Mouse (Mus musculus): ENCODE data around the gene Exoc6b. TPM values are rescaled to one million over a fixed set of nuclear protein-coding genes. Genes with fewer than 3 reads are reported as not detected.

Exoc6b gene
- polyA plus RNA-seq, 1 experiment from 2014 or later = 27.6 TPM

GRCm38 (mm10) chr6:85017011-85017410 is 52.3 kb downstream of the Exoc6b start:
- ATAC-seq (replicated peaks; ENCODE audit: low FRiP score, low TSS enrichment, low read depth) = no peak
- H3K4me3 ChIP-seq (ENCODE audit: low read depth, low read length) = no peak overlapping the region
- H3K9ac ChIP-seq (ENCODE audit: low read length) = no peak overlapping the region
- H3K27me3 ChIP-seq (replicated peaks; ENCODE audit: control insufficient read depth, insufficient read depth, low read length) = no peaks in the 10 kb centered on the region
- no peaks in the 10 kb centered on the region for H3K36me3 ChIP-seq (ENCODE audit: control insufficient read depth, insufficient read depth, low read length)
- DNase-seq (ENCODE audit: low spot score) = no peak
- no peak overlapping the region for H3K4me2 ChIP-seq (ENCODE audit: low read length)
- 30% methylated on average over 2 of the region's 2 CpGs for WGBS
- H3K27ac ChIP-seq (ENCODE audit: low read depth) = no peak overlapping the region
- H3K9me3 ChIP-seq (ENCODE audit: control insufficient read depth, low read length) = no peaks in the 10 kb centered on the region
- H3K4me1 ChIP-seq (replicated peaks; ENCODE audit: control insufficient read depth, insufficient read depth, low read length) = no peaks in the 10 kb centered on the region

- Histone ChIP-seq H3K4me1 (replicated peaks; ENCODE audit: control insufficient read depth, insufficient read depth, low read length) (no peaks in the 10 kb centered on the region), H3K27me3 (replicated peaks; ENCODE audit: control insufficient read depth, insufficient read depth, low read length) (no peaks in the 10 kb centered on the region), H3K9me3 (ENCODE audit: control insufficient read depth, low read length) (no peaks in the 10 kb centered on the region), H3K9ac (ENCODE audit: low read length) (no peak overlapping the region), H3K27ac (ENCODE audit: low read depth) (no peak overlapping the region), H3K4me3 (ENCODE audit: low read depth, low read length) (no peak overlapping the region), H3K4me2 (ENCODE audit: low read length) (no peak overlapping the region), H3K36me3 (ENCODE audit: control insufficient read depth, insufficient read depth, low read length) (no peaks in the 10 kb centered on the region)
- whole genome bisulfite sequencing = 93% methylated on average over 2 of the region's 2 CpGs
- DNase-seq (ENCODE audit: low spot score) (no peak), ATAC-seq (replicated peaks; ENCODE audit: low FRiP score, low TSS enrichment, low read depth) (no peak)
These were observed 55.4 kb downstream of the Exoc6b start for GRCm38 (mm10) chr6:85013906-85014305.

- ATAC-seq (replicated peaks; ENCODE audit: low FRiP score, low TSS enrichment, low read depth) (no peak), DNase-seq (ENCODE audit: low spot score) (no peak)
- WGBS = 77% methylated on average over 2 of the region's 2 CpGs
- Histone ChIP-seq H3K4me1 (replicated peaks; ENCODE audit: control insufficient read depth, insufficient read depth, low read length) (no peaks in the 10 kb centered on the region), H3K36me3 (ENCODE audit: control insufficient read depth, insufficient read depth, low read length) (no peaks in the 10 kb centered on the region), H3K9ac (ENCODE audit: low read length) (no peak overlapping the region), H3K4me2 (ENCODE audit: low read length) (no peak overlapping the region), H3K27ac (ENCODE audit: low read depth) (no peak overlapping the region), H3K27me3 (replicated peaks; ENCODE audit: control insufficient read depth, insufficient read depth, low read length) (no peaks in the 10 kb centered on the region), H3K9me3 (ENCODE audit: control insufficient read depth, low read length) (no peaks in the 10 kb centered on the region), H3K4me3 (ENCODE audit: low read depth, low read length) (no peak overlapping the region)
These were observed 58.9 kb downstream of the Exoc6b start for GRCm38 (mm10) chr6:85010397-85010796.

GRCm38 (mm10) chr6:84995418-84995817 is 73.9 kb downstream of the Exoc6b start:
- H3K9ac ChIP-seq (ENCODE audit: low read length) = no peak overlapping the region
- H3K36me3 ChIP-seq (ENCODE audit: control insufficient read depth, insufficient read depth, low read length) = no peaks in the 10 kb centered on the region
- no peaks in the 10 kb centered on the region for H3K27me3 ChIP-seq (replicated peaks; ENCODE audit: control insufficient read depth, insufficient read depth, low read length)
- DNase-seq (ENCODE audit: low spot score) (no peak), ATAC-seq (replicated peaks; ENCODE audit: low FRiP score, low TSS enrichment, low read depth) (no peak)
- H3K27ac ChIP-seq (ENCODE audit: low read depth) = no peak overlapping the region
- no peaks in the 10 kb centered on the region for H3K4me1 ChIP-seq (replicated peaks; ENCODE audit: control insufficient read depth, insufficient read depth, low read length)
- no peak overlapping the region for H3K4me2 ChIP-seq (ENCODE audit: low read length)
- H3K9me3 ChIP-seq (ENCODE audit: control insufficient read depth, low read length) = no peaks in the 10 kb centered on the region
- H3K4me3 ChIP-seq (ENCODE audit: low read depth, low read length) = no peak overlapping the region

- Histone ChIP-seq H3K4me1 (replicated peaks; ENCODE audit: control insufficient read depth, insufficient read depth, low read length) (peaks cover 5% of the 10 kb centered on the region; the same call in 1 of the 2 replicates), H3K4me2 (ENCODE audit: low read length) (no peak overlapping the region), H3K9ac (ENCODE audit: low read length) (no peak overlapping the region), H3K27ac (ENCODE audit: low read depth) (no peak overlapping the region), H3K27me3 (replicated peaks; ENCODE audit: control insufficient read depth, insufficient read depth, low read length) (no peaks in the 10 kb centered on the region), H3K4me3 (ENCODE audit: low read depth, low read length) (no peak overlapping the region), H3K36me3 (ENCODE audit: control insufficient read depth, insufficient read depth, low read length) (no peaks in the 10 kb centered on the region), H3K9me3 (ENCODE audit: control insufficient read depth, low read length) (no peaks in the 10 kb centered on the region)
- WGBS = 31% methylated on average over 3 of the region's 3 CpGs
- no peak for ATAC-seq (replicated peaks; ENCODE audit: low FRiP score, low TSS enrichment, low read depth)
- DNase-seq (ENCODE audit: low spot score) = no peak
These were observed 92.7 kb downstream of the Exoc6b start for GRCm38 (mm10) chr6:84976563-84976971.

GRCm38 (mm10) chr6:84968531-84968930 is 100.8 kb downstream of the Exoc6b start:
- no peak overlapping the region for H3K4me2 ChIP-seq (ENCODE audit: low read length)
- no peaks in the 10 kb centered on the region for H3K36me3 ChIP-seq (ENCODE audit: control insufficient read depth, insufficient read depth, low read length)
- no peak overlapping the region for H3K9ac ChIP-seq (ENCODE audit: low read length)
- H3K27me3 ChIP-seq (replicated peaks; ENCODE audit: control insufficient read depth, insufficient read depth, low read length) = no peaks in the 10 kb centered on the region
- WGBS = 85% methylated on average over 1 of the region's 1 CpGs
- ATAC-seq (replicated peaks; ENCODE audit: low FRiP score, low TSS enrichment, low read depth) (no peak), DNase-seq (ENCODE audit: low spot score) (no peak)
- no peaks in the 10 kb centered on the region for H3K9me3 ChIP-seq (ENCODE audit: control insufficient read depth, low read length)
- no peak overlapping the region for H3K4me3 ChIP-seq (ENCODE audit: low read depth, low read length)
- H3K4me1 ChIP-seq (replicated peaks; ENCODE audit: control insufficient read depth, insufficient read depth, low read length) = no peaks in the 10 kb centered on the region
- no peak overlapping the region for H3K27ac ChIP-seq (ENCODE audit: low read depth)

GRCm38 (mm10) chr6:84964729-84965415 is 104.4 kb downstream of the Exoc6b start:
- Histone ChIP-seq H3K27me3 (replicated peaks; ENCODE audit: control insufficient read depth, insufficient read depth, low read length) (no peaks in the 10 kb centered on the region), H3K27ac (ENCODE audit: low read depth) (no peak overlapping the region), H3K4me3 (ENCODE audit: low read depth, low read length) (no peak overlapping the region), H3K4me1 (replicated peaks; ENCODE audit: control insufficient read depth, insufficient read depth, low read length) (0 out of 2 replicates have a peak, but pooled peaks cover 5% of the 10 kb centered on the region), H3K36me3 (ENCODE audit: control insufficient read depth, insufficient read depth, low read length) (no peaks in the 10 kb centered on the region), H3K9me3 (ENCODE audit: control insufficient read depth, low read length) (no peaks in the 10 kb centered on the region), H3K4me2 (ENCODE audit: low read length) (no peak overlapping the region), H3K9ac (ENCODE audit: low read length) (no peak overlapping the region)
- DNase-seq (ENCODE audit: low spot score) = no peak
- WGBS = 82% methylated on average over 5 of the region's 5 CpGs
- ATAC-seq (replicated peaks; ENCODE audit: low FRiP score, low TSS enrichment, low read depth) = no peak

GRCm38 (mm10) chr6:84963044-84963443 is 106.3 kb downstream of the Exoc6b start:
- Histone ChIP-seq H3K27ac (ENCODE audit: low read depth) (no peak overlapping the region), H3K9ac (ENCODE audit: low read length) (no peak overlapping the region), H3K4me3 (ENCODE audit: low read depth, low read length) (no peak overlapping the region), H3K9me3 (ENCODE audit: control insufficient read depth, low read length) (no peaks in the 10 kb centered on the region), H3K4me1 (replicated peaks; ENCODE audit: control insufficient read depth, insufficient read depth, low read length) (0 out of 2 replicates have a peak, but pooled peaks cover 5% of the 10 kb centered on the region), H3K27me3 (replicated peaks; ENCODE audit: control insufficient read depth, insufficient read depth, low read length) (no peaks in the 10 kb centered on the region), H3K36me3 (ENCODE audit: control insufficient read depth, insufficient read depth, low read length) (no peaks in the 10 kb centered on the region), H3K4me2 (ENCODE audit: low read length) (no peak overlapping the region)
- WGBS = 82% methylated on average over 1 of the region's 1 CpGs
- ATAC-seq (replicated peaks; ENCODE audit: low FRiP score, low TSS enrichment, low read depth) = no peak
- no peak for DNase-seq (ENCODE audit: low spot score)

GRCm38 (mm10) chr6:84961763-84962162 is 107.5 kb downstream of the Exoc6b start:
- Histone ChIP-seq H3K9ac (ENCODE audit: low read length) (no peak overlapping the region), H3K4me3 (ENCODE audit: low read depth, low read length) (no peak overlapping the region), H3K4me1 (replicated peaks; ENCODE audit: control insufficient read depth, insufficient read depth, low read length) (0 out of 2 replicates have a peak, but pooled peaks cover 5% of the 10 kb centered on the region), H3K9me3 (ENCODE audit: control insufficient read depth, low read length) (no peaks in the 10 kb centered on the region), H3K4me2 (ENCODE audit: low read length) (no peak overlapping the region), H3K27ac (ENCODE audit: low read depth) (no peak overlapping the region), H3K27me3 (replicated peaks; ENCODE audit: control insufficient read depth, insufficient read depth, low read length) (no peaks in the 10 kb centered on the region), H3K36me3 (ENCODE audit: control insufficient read depth, insufficient read depth, low read length) (no peaks in the 10 kb centered on the region)
- DNase-seq (ENCODE audit: low spot score) = no peak
- WGBS = 90% methylated on average over 3 of the region's 3 CpGs
- ATAC-seq (replicated peaks; ENCODE audit: low FRiP score, low TSS enrichment, low read depth) = no peak

All from intestine, embryonic 14.5 days (tissue).